Mouse (Mus musculus) forebrain, embryonic 14.5 days (tissue): ENCODE measurements around the gene Kars. TPM values are rescaled to one million over a fixed set of nuclear protein-coding genes. Genes with fewer than 3 reads are reported as not detected.

Source experiments
- ATAC-seq: fragments of 200-750 bp; cut with Nextera tagmentation; 2 replicates; pipeline ENCODE4 v1.8.0; 2017; ENCODE audit warnings: mild to moderate bottlenecking, moderate library complexity
- DNase-seq: peaks from one replicate; pipeline ENCODE4 v3.0.0-alpha.2; 2015; ENCODE audit warnings: low spot score
- H3K27ac ChIP-seq: fragments of 300-500 bp; sonication (generic); 2 replicates; pipeline ENCODE4 v1.5.1; 2014; ENCODE audit warnings: low read depth, mild to moderate bottlenecking, control low read depth, low read length, moderate library complexity
- H3K27me3 ChIP-seq: fragments of 300-500 bp; sonication (generic); replicated peaks from 2 replicates; pipeline ENCODE4 v1.6.1; 2014; ENCODE audit warnings: low read length, control low read depth, mixed read lengths; ENCODE audit not compliant: control insufficient read depth, insufficient read depth
- H3K36me3 ChIP-seq: fragments of 300-500 bp; sonication (generic); 2 replicates; pipeline ENCODE4 v1.6.1; 2014; ENCODE audit warnings: low read length, control low read depth; ENCODE audit not compliant: control insufficient read depth, insufficient read depth
- H3K4me1 ChIP-seq: fragments of 300-500 bp; sonication (generic); 2 replicates; pipeline ENCODE4 v1.6.1; 2014; ENCODE audit warnings: antibody characterized with exemption, low read length, control low read depth; ENCODE audit not compliant: control insufficient read depth, insufficient read depth
- H3K4me2 ChIP-seq: fragments of 300-500 bp; sonication (generic); 2 replicates; pipeline ENCODE4 v1.6.1; 2014; ENCODE audit warnings: mild to moderate bottlenecking, control low read depth, low read length
- H3K4me3 ChIP-seq: fragments of 300-500 bp; sonication (generic); 2 replicates; pipeline ENCODE4 v1.5.1; 2014; ENCODE audit warnings: low read depth, low read length, control low read depth
- H3K9ac ChIP-seq: fragments of 300-500 bp; sonication (generic); 2 replicates; pipeline ENCODE4 v1.6.1; 2014; ENCODE audit warnings: mild to moderate bottlenecking, low read length, control low read depth, moderate library complexity
- H3K9me3 ChIP-seq: fragments of 300-500 bp; sonication (generic); replicated peaks from 2 replicates; pipeline ENCODE4 v1.6.1; 2016; ENCODE audit warnings: low read length, control low read depth, mixed read lengths; ENCODE audit not compliant: control insufficient read depth
- WGBS: fragments of 180-500 bp; shearing (Covaris S2); extraction: QIAGEN DNeasy Blood & Tissue Kit; methylation state at CpG from one replicate; pipeline ENCODE4 v1.1.7; 2014; 5-methylcytosine and 5-hydroxymethylcytosine counted together
- polyA plus RNA-seq: library from polyadenylated mRNA; unstranded; fragments of >200 nt; fragmentation: Nextera tagmentation; extraction: Ambion mirVana; gene quantifications from 2 replicates; pipeline ENCODE4 v1.2.1, GENCODE M21; 2014

Gene Kars
- polyA plus RNA-seq, 1 experiment from 2014 or later, result 194 TPM

GRCm38 (mm10) chr8:111961330-111961729 is 49.8 kb downstream of the Kars start:
- no peak for ATAC-seq
- H3K27me3 ChIP-seq, result no peaks in the 10 kb centered on the region
- 71% methylated on average over 3 of the region's 3 CpGs for WGBS
- no peak overlapping the region for H3K4me2 ChIP-seq
- H3K4me3 ChIP-seq, result no peak overlapping the region
- no peaks in the 10 kb centered on the region for H3K4me1 ChIP-seq
- no peak overlapping the region for H3K27ac ChIP-seq
- DNase-seq, result no peak
- no peaks in the 10 kb centered on the region for H3K9me3 ChIP-seq
- H3K9ac ChIP-seq, result no peak overlapping the region
- peaks cover 13% of the 10 kb centered on the region for H3K36me3 ChIP-seq

GRCm38 (mm10) chr8:111960591-111961321 is 50.4 kb downstream of the Kars start:
- H3K36me3 ChIP-seq, result peaks cover 18% of the 10 kb centered on the region
- no peak for DNase-seq
- H3K27me3 ChIP-seq, result no peaks in the 10 kb centered on the region
- no peak overlapping the region for H3K9ac ChIP-seq
- no peak overlapping the region for H3K4me3 ChIP-seq
- ATAC-seq, result no peak
- WGBS, result 73% methylated on average over 15 of the region's 15 CpGs
- H3K9me3 ChIP-seq, result no peaks in the 10 kb centered on the region
- H3K4me1 ChIP-seq, result no peaks in the 10 kb centered on the region
- H3K4me2 ChIP-seq, result no peak overlapping the region
- no peak overlapping the region for H3K27ac ChIP-seq

GRCm38 (mm10) chr8:111957231-111957630 is 53.9 kb downstream of the Kars start:
- H3K9ac ChIP-seq, result no peak overlapping the region
- H3K36me3 ChIP-seq, result peaks cover 46% of the 10 kb centered on the region
- 91% methylated on average over 2 of the region's 2 CpGs for WGBS
- no peak overlapping the region for H3K27ac ChIP-seq
- DNase-seq, result no peak
- no peaks in the 10 kb centered on the region for H3K4me1 ChIP-seq
- H3K4me2 ChIP-seq, result no peak overlapping the region
- H3K4me3 ChIP-seq, result no peak overlapping the region
- ATAC-seq, result no peak
- no peaks in the 10 kb centered on the region for H3K27me3 ChIP-seq
- H3K9me3 ChIP-seq, result no peaks in the 10 kb centered on the region

DNA sequence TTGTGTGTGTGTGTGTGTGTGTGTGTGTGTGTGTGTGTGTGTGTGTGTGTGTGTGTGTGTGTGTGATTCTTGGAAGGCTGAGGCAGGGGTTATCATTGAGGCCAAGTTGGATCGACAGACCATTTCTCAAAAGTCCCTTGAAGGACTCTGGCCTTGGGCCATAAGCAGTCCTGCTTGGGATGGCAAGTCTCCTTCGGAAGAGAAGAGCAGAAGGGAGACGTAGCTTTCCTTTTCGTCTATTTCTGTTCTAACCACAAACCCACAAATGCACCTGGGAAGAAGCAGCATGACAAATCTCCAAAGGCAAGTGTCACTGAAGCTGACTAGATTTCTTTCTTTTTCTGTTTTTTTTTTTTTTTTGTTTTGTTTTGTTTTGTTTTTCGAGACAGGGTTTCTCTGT is 55.2 kb downstream of the Kars start:
- no peaks in the 10 kb centered on the region for H3K4me1 ChIP-seq
- H3K27me3 ChIP-seq, result no peaks in the 10 kb centered on the region
- no peak overlapping the region for H3K4me2 ChIP-seq
- H3K9me3 ChIP-seq, result no peaks in the 10 kb centered on the region
- DNase-seq (no peak), ATAC-seq (no peak)
- H3K27ac ChIP-seq, result no peak overlapping the region
- WGBS, result 99% methylated on average over 5 of the region's 5 CpGs
- H3K9ac ChIP-seq, result no peak overlapping the region
- H3K4me3 ChIP-seq, result no peak overlapping the region
- peaks cover 57% of the 10 kb centered on the region for H3K36me3 ChIP-seq

DNA sequence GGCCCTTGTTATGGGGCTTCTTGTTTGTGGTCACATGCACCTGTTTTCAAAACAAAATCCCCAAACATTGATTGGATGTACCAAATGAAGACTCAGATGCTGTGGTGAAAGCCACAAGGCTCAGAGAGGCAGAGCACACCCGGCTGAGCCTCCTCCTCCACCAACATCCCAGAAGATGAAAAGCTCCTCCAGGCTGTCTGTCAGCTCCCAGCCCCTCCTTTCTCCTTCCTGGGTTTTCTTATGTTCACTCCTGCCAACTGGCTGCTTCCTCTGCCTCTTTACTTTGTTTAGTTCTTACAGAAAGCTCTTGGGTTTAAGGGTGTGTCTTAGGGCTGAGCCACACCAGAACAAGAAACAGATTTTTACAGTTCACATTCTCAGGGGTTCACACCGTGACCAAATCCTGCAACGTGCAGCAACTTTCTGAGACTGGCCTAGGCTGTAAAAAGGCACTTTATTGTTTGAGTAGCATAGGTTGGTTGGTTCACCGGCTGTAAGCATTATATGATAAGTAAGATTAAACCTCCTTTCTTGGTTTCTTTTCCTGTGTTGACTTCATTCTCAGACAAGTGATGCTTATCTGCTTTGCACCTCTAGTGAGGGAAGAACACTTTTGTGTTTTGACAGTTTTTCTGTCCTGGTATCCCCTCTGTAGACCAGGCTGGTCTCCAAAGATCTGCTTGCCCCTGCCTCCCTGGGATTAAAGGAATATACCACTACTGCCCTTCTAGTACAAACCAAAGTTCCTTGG is 56.1 kb downstream of the Kars start:
- H3K36me3 ChIP-seq, result peaks cover 60% of the 10 kb centered on the region
- WGBS, result 90% methylated on average over 4 of the region's 4 CpGs

GRCm38 (mm10) chr8:111951936-111952335 is 59.2 kb downstream of the Kars start:
- H3K4me2 ChIP-seq, result no peak overlapping the region
- no peaks in the 10 kb centered on the region for H3K9me3 ChIP-seq
- H3K9ac ChIP-seq, result no peak overlapping the region
- no peak overlapping the region for H3K27ac ChIP-seq
- ATAC-seq (no peak), DNase-seq (no peak)
- no peaks in the 10 kb centered on the region for H3K4me1 ChIP-seq
- peaks cover 75% of the 10 kb centered on the region for H3K36me3 ChIP-seq
- no peaks in the 10 kb centered on the region for H3K27me3 ChIP-seq
- WGBS, result 96% methylated on average over 5 of the region's 5 CpGs
- H3K4me3 ChIP-seq, result no peak overlapping the region

More for the DNA sequence above, 56.1 kb downstream of the Kars start:
- H3K9me3 ChIP-seq, result no peaks in the 10 kb centered on the region
- H3K4me3 ChIP-seq, result no peak overlapping the region
- ATAC-seq (no peak), DNase-seq (no peak)
- no peak overlapping the region for H3K9ac ChIP-seq
- H3K27me3 ChIP-seq, result no peaks in the 10 kb centered on the region
- no peak overlapping the region for H3K4me2 ChIP-seq
- no peaks in the 10 kb centered on the region for H3K4me1 ChIP-seq
- no peak overlapping the region for H3K27ac ChIP-seq

DNA sequence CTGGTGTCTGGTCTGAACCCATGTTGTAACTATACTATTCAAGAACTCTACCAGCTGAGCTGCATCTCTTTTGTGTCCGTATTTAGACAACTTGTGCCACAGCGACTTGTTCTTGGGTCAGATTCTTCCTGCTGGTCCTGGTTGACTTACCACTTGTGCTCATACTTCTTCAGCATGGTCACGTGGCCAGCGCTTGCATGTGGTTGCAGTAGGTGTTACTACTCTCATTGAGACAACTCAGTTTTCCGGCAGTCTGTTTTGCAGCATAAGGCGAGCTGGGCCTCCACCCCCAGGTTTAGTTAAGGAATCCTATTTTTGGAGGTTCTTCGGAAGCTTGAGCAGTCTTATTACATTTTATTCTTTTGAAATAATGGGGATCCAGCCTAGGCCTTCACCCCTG is 59.8 kb downstream of the Kars start:
- H3K36me3 ChIP-seq, result peaks cover 75% of the 10 kb centered on the region
- 95% methylated on average over 7 of the region's 7 CpGs for WGBS
- no peaks in the 10 kb centered on the region for H3K4me1 ChIP-seq

DNA sequence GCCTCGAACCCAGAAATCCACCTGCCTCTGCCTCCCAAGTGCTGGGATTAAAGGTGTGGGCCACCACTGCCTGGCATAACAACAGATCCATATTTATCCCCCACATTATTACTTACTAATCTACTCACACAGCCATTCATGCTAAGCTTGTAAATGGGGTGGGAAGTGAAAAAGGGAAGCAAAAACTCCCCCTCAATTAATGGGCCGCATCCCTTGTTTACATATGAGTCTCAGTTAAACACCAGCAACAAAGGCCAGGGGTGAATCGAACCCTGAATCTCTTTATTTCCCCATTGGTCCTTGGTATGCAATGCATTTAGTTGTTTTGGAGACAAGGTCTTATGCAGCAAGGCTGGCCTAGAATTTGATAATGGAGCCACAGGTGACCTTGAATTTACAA is 60.3 kb downstream of the Kars start:
- ATAC-seq, result no peak
- Histone ChIP-seq H3K4me2 (no peak overlapping the region), H3K27ac (no peak overlapping the region), H3K36me3 (peaks cover 75% of the 10 kb centered on the region), H3K9ac (no peak overlapping the region), H3K27me3 (no peaks in the 10 kb centered on the region), H3K9me3 (no peaks in the 10 kb centered on the region), H3K4me1 (no peaks in the 10 kb centered on the region), H3K4me3 (no peak overlapping the region)
- no peak for DNase-seq
- WGBS, result 93% methylated on average over 3 of the region's 3 CpGs

More for the DNA sequence above, 59.8 kb downstream of the Kars start:
- DNase-seq, result no peak
- H3K9me3 ChIP-seq, result no peaks in the 10 kb centered on the region
- H3K27ac ChIP-seq, result no peak overlapping the region
- ATAC-seq, result no peak
- no peak overlapping the region for H3K9ac ChIP-seq
- no peak overlapping the region for H3K4me2 ChIP-seq
- H3K27me3 ChIP-seq, result no peaks in the 10 kb centered on the region
- H3K4me3 ChIP-seq, result no peak overlapping the region

DNA sequence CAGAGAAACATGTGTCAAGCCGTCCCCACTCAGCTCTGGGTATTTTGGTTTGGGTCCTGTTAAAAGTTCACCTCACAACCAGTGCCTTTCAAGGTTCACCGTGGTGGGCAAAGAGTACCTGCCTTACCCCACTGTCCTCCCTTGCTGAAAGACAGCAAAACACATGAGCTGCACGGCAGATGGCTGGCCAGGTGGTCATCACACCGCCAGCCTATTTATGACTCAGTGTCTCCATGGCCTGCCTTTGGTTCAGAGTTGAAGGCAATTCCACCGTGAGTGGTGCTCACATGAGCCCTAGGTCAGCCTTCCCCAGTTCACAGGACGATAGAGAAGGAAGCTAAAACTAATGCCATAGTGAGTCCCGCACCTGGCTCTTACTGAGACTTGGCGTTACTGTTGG is 63.2 kb downstream of the Kars start:
- no peak overlapping the region for H3K4me3 ChIP-seq
- H3K9me3 ChIP-seq, result no peaks in the 10 kb centered on the region
- WGBS, result 95% methylated on average over 8 of the region's 8 CpGs
- H3K27ac ChIP-seq, result no peak overlapping the region
- H3K9ac ChIP-seq, result no peak overlapping the region
- DNase-seq (no peak), ATAC-seq (no peak)
- H3K4me2 ChIP-seq, result no peak overlapping the region
- no peaks in the 10 kb centered on the region for H3K27me3 ChIP-seq
- no peaks in the 10 kb centered on the region for H3K4me1 ChIP-seq
- peaks cover 76% of the 10 kb centered on the region for H3K36me3 ChIP-seq
